Mouse (Mus musculus): ENCODE results near the gene Gm11639.

Gm11639 gene

GRCm38 (mm10) chr11:105153068-105153833 lies 467.7 kb downstream of the Gm11639 start:
- DNase-seq (ENCODE audit: low read depth): peak; percentile 80

- no peak for DNase-seq (ENCODE audit: low read depth)
Measured at GRCm38 (mm10) chr11:105155915-105156314, 470.4 kb downstream of the Gm11639 start.

GRCm38 (mm10) chr11:105156748-105157267 lies 471.3 kb downstream of the Gm11639 start:
- no peak for DNase-seq (ENCODE audit: low read depth)

GRCm38 (mm10) chr11:105158047-105158446 lies 472.5 kb downstream of the Gm11639 start:
- DNase-seq (ENCODE audit: low read depth): no peak

GRCm38 (mm10) chr11:105159673-105160360 lies 474.3 kb downstream of the Gm11639 start:
- peak; percentile 64 for DNase-seq (ENCODE audit: low read depth)

- DNase-seq (ENCODE audit: low read depth): no peak
Measured at GRCm38 (mm10) chr11:105161411-105161810, 475.9 kb downstream of the Gm11639 start.

- no peak for DNase-seq (ENCODE audit: low read depth)
Measured at GRCm38 (mm10) chr11:105164516-105165510, 479.3 kb downstream of the Gm11639 start.

GRCm38 (mm10) chr11:105166780-105167179 lies 481.3 kb downstream of the Gm11639 start:
- no peak for DNase-seq (ENCODE audit: low read depth)
